Mouse (Mus musculus) E14TG2a.4 (cell line): ENCODE results near the gene Ppp1r3c.
"Not testable (repeated sequence)": the region's sequence is repeated elsewhere in the genome, so short reads cannot be mapped to it uniquely, and the experiment has no call there.

ENCODE experiments used
- H3K27me3 ChIP-seq: 2 replicates; pipeline ENCODE4 v1.6.1; 2014; ENCODE audit warnings: low read length, control low read depth; ENCODE audit not compliant: insufficient read depth
- H3K36me3 ChIP-seq: 2 replicates; pipeline ENCODE4 v1.6.1; 2014; ENCODE audit warnings: low read length, control low read depth; ENCODE audit not compliant: insufficient read depth
- H3K4me1 ChIP-seq: replicated peaks from 2 replicates; pipeline ENCODE4 v1.6.1; 2014; ENCODE audit warnings: low read depth, low read length, control low read depth
- H3K4me3 ChIP-seq: replicated peaks from 2 replicates; pipeline ENCODE4 v1.5.1; 2014; ENCODE audit warnings: mild to moderate bottlenecking, low read length
- H3K9me3 ChIP-seq: 2 replicates; pipeline ENCODE4 v1.6.1; 2014; ENCODE audit warnings: low read length, control low read depth
- CTCF ChIP-seq: conservative IDR thresholded peaks from 2 replicates; pipeline ENCODE4 v1.5.1; 2014; ENCODE audit warnings: low read length
- NANOG ChIP-seq: IDR thresholded peaks from 2 replicates; pipeline ENCODE4 v1.6.1; 2014; ENCODE audit warnings: borderline replicate concordance, low read length, mixed read lengths
- POU5F1 ChIP-seq: IDR thresholded peaks from 2 replicates; pipeline ENCODE4 v1.6.1; 2014; ENCODE audit warnings: low read length, borderline replicate concordance

Ppp1r3c gene

DNA sequence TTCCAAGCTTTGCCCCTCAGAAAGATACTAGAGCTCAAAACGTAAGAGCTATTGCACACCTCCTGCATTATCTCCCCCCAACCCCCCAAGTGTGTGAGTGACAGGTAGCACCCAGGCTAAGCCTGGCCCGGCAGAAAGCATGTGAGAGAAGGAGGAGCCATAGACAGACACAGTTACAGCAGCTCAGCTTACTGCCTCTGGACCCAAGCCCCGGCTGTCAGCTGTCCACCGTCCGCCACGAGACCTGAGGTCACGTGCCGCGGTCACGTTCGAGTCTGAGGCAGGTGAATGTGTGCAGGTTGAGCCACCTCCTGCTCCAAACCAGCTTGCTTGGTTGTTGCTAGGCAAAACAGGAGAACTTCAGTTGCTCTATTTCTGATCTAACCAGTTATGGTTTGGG lies 5.1 kb downstream of the Ppp1r3c start:
- Histone ChIP-seq H3K4me1 (peaks cover 4% of the 10 kb centered on the region), H3K27me3 (peaks cover 34% of the 10 kb centered on the region), H3K36me3 (no peaks in the 10 kb centered on the region; the same call in 1 of the 2 replicates), H3K4me3 (no peak overlapping the region), H3K9me3 (no peaks in the 10 kb centered on the region)
- TF ChIP-seq POU5F1 (no peak), CTCF (no peak), NANOG (no peak)

DNA sequence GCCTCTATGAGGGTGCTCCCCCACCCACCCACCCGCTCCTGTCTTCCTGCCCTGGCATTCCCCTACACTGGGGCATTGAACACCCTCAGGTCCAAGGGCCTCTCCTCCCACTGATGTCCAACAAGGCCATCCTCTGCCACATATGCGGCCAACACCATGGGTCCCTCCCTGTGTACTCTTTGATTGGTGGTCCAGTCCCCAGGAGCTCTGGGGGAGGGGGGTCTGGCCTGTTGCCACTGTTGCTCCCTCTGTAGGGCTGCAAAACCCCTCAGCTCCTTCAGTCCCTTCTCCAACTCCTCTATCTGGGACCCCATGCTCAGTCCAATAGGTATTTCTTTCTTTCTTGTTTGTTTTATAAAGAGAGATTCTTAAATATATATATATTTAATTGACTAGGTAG lies 6.0 kb downstream of the Ppp1r3c start:
- H3K36me3 ChIP-seq, H3K4me1 ChIP-seq, H3K9me3 ChIP-seq, H3K4me3 ChIP-seq: not testable (repeated sequence)
- peaks cover 26% of the 10 kb centered on the region for H3K27me3 ChIP-seq

DNA sequence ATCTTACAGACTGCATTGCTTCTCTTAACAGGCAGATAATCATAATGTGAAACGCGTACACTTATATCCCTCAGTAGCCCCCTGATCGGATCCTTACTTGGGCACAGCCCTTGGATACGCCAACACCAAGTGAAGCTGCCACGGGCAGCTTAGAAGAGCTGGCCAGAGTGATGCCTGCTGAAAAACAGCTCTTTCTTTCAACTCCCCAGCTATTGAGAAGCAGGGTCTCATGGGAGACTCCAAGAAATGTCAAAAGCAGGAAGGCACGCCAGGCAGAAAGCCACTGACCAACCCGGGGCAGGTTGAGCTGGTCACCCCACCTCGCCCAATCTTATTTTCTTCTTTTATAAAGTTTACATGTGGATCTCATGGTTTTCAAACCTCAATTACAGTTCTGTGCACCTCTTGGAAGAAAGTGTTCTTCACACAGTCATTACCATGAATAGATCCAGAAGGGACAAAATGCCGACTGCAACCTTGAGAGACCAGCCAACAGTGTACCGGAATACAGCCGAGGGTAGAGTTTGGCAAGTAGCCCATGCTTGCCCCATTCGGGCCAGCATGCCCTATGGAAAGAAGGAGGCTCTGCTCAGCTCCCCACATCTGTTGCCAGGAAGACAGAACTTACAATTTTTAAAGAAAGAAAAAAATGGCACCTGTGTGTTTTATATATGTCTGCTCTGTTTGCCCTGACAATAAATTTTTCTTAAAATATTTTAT lies 7.6 kb downstream of the Ppp1r3c start:
- TF ChIP-seq NANOG (no peak), POU5F1 (no peak), CTCF (no peak)

DNA sequence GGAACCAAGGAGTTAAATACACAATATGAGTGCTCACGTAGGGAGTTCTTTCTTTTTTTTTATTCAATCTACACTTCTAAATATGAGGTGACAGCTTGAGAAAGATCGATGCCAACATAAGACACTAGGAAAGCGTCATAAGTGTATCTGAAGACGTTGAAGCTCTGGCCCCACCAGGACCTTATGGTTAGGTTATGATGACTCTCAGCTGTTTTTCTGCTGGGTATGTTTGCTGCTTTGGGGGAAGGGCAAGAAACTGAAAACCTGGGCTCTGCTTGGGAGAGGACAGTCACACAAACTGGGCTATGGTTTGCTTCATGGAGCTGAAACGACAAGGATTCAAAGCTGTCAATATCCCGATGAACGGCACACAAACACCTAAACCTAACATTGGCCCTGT lies 11.5 kb downstream of the Ppp1r3c start:
- Histone ChIP-seq H3K36me3 (no peaks in the 10 kb centered on the region), H3K27me3 (no peaks in the 10 kb centered on the region)
- no peak for TF ChIP-seq NANOG
- no peak for TF ChIP-seq CTCF
- TF ChIP-seq POU5F1: no peak

More for the DNA sequence above, 7.6 kb downstream of the Ppp1r3c start:
- H3K27me3 ChIP-seq: peaks cover 15% of the 10 kb centered on the region
- H3K9me3 ChIP-seq: no peaks in the 10 kb centered on the region
- H3K4me3 ChIP-seq: no peak overlapping the region
- H3K36me3 ChIP-seq: no peaks in the 10 kb centered on the region; the same call in 1 of the 2 replicates
- no peaks in the 10 kb centered on the region for H3K4me1 ChIP-seq

DNA sequence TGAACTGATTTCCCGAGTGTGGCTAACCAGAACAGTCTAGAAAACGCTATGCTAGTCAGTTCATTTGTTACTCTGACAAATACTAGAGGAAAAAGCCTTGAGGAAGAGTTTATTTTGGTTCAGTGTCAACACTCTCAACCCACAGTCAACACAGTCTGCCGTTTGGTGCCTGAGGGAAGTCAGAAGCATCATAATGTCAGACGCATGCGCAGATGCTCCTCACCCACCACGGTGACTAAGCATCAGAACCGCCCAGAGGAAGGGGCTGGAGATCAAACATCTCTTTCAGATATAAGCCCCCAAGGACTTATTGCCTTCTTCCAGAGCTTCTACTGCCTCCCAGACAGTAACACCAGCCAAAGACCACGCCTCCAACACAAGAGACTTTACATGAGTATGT lies 15.3 kb downstream of the Ppp1r3c start:
- Histone ChIP-seq H3K4me1 (peaks cover 5% of the 10 kb centered on the region), H3K27me3 (no peaks in the 10 kb centered on the region), H3K4me3 (no peak overlapping the region), H3K9me3 (no peaks in the 10 kb centered on the region), H3K36me3 (no peaks in the 10 kb centered on the region)
- TF ChIP-seq POU5F1 (no peak), NANOG (no peak), CTCF (no peak)

More for the DNA sequence above, 11.5 kb downstream of the Ppp1r3c start:
- Histone ChIP-seq H3K9me3 (no peaks in the 10 kb centered on the region), H3K4me1 (no peaks in the 10 kb centered on the region), H3K4me3 (no peak overlapping the region)

DNA sequence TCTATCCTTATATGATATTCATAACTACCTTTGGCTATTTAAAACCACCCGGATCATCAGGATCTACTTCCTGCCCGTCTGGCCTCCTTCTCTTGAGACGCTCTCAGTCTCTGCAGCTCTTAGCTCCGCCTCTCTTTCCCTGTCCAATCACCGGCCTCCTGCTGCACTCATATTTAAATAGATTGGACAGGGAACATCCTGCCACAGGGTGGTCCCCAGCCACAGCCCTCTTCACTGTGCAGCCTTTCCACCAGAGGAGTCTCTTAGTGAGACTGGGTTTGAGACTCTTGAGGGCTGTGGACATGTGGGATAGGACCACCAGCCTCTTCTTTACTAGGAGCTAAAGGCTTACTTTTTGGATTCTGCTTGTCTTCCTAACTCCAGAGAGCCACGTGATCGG lies 20.2 kb downstream of the Ppp1r3c start:
- H3K36me3 ChIP-seq: no peaks in the 10 kb centered on the region
- no peak for TF ChIP-seq POU5F1
- no peak for TF ChIP-seq NANOG
- TF ChIP-seq CTCF: no peak

DNA sequence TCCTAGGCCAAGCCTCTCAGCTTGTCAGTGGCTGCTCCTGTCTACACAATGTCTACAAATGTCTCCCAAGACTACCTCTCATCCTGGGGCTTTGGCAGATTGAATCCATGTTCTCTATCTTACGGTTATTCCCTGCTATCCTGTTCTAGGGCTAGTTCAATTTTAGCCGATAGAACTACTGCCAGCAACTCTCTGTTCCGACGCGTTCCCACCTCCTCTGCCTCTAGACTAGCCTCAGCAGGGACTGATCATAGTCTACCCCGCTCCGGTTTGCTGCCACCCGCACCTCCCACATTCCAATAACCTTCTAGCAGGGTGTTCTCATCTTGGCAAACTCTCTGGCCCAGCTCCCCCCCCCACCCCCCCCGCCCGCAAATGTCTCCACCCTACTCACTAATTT lies 20.9 kb downstream of the Ppp1r3c start:
- Histone ChIP-seq H3K27me3 (no peaks in the 10 kb centered on the region), H3K36me3 (no peaks in the 10 kb centered on the region), H3K4me3 (no peak overlapping the region), H3K4me1 (peaks cover 14% of the 10 kb centered on the region), H3K9me3 (no peaks in the 10 kb centered on the region)
- TF ChIP-seq CTCF (no peak), NANOG (no peak), POU5F1 (no peak)

More for the DNA sequence above, 20.2 kb downstream of the Ppp1r3c start:
- no peak overlapping the region for H3K4me3 ChIP-seq
- no peaks in the 10 kb centered on the region for H3K27me3 ChIP-seq
- peaks cover 14% of the 10 kb centered on the region for H3K4me1 ChIP-seq
- H3K9me3 ChIP-seq: no peaks in the 10 kb centered on the region

DNA sequence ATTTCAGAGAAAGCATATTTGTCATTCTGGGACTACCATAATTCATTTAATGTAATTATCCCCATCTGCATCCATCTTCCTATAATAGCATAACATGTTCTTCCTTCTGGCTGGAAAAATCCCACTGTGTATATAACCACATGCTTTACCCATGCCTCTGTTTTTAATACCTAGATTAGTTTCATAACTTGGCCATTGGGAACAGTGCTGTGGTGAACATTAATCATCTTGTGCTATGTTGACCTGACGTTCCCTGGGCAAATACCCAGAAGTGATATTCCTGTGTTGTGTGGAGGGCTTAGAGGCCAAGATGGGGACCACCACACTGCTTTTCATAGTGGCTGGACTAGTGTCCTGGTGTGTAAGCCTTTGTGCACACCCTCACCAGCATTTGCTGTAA lies 22.0 kb downstream of the Ppp1r3c start:
- Histone ChIP-seq H3K4me3 (no peak overlapping the region), H3K9me3 (no peaks in the 10 kb centered on the region), H3K36me3 (no peaks in the 10 kb centered on the region), H3K4me1 (peaks cover 14% of the 10 kb centered on the region), H3K27me3 (no peaks in the 10 kb centered on the region)
- TF ChIP-seq NANOG: no peak
- TF ChIP-seq CTCF: no peak
- TF ChIP-seq POU5F1: no peak

DNA sequence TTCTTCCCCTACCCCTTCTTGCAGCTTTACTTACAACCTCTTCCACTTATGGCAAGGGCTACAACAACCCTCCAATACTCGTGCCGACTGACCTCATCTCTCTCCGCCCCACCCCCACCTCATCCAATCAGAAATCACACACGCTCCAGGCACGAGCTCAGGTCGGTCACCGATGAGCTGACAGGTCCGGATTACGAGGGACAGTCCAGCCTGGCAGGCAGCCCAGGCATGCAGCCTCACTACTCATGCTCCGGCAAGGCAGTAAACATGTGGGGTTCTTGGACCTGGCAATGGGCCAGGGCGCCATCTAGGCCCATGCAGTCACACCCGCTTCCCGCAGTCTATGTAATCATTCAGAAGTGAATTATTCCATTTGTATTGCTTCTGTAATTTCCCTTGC lies 23.4 kb downstream of the Ppp1r3c start:
- H3K27me3 ChIP-seq: no peaks in the 10 kb centered on the region
- H3K36me3 ChIP-seq: no peaks in the 10 kb centered on the region
- H3K9me3 ChIP-seq: no peaks in the 10 kb centered on the region
- H3K4me3 ChIP-seq: 0 out of 2 replicates have a peak overlapping the region, but pooled peaks have one; percentile 24
- H3K4me1 ChIP-seq: peaks cover 14% of the 10 kb centered on the region
- no peak for TF ChIP-seq POU5F1
- no peak for TF ChIP-seq CTCF
- TF ChIP-seq NANOG: no peak

DNA sequence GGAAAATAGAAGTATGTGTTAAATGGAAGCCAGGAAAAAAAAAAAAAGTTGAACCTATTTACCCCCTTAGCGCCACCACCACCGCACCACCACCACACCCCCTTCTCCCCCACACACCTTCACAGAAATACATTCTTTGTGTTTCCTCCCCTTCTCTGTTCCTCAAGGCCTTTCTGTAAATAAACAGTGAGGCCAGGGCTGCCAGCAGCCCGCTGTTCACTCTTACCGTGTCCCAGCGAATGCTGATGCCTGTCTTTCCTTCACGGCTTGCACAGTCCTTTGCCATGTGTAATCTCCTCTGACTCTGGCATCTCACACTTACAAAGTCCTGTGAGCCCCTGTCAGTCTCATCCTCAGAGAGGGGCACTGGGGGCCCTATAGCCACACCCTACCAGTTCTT lies 30.3 kb downstream of the Ppp1r3c start:
- H3K9me3 ChIP-seq: peaks cover 9% of the 10 kb centered on the region
- peaks cover 14% of the 10 kb centered on the region for H3K27me3 ChIP-seq
- H3K36me3 ChIP-seq: no peaks in the 10 kb centered on the region
- peaks cover 11% of the 10 kb centered on the region for H3K4me1 ChIP-seq
- TF ChIP-seq CTCF (no peak), NANOG (no peak), POU5F1 (no peak)
- H3K4me3 ChIP-seq: no peak overlapping the region
